8 mouse cellular contexts compared by ENCODE assay signal in genomic region chr16:30736662-30737326, GRCm38 (mm10).
DNase-seq lines count a peak whose midpoint lies in the region; ATAC-seq lines count a peak whose summit lies in the region.

No protein-coding gene starts in this region.

- no peak overlapping the region for H3K4me3 ChIP-seq in hindbrain, embryonic 16.5 days (ENCODE audit: low read length)

- H3K27ac ChIP-seq in hindbrain, embryonic 16.5 days (ENCODE audit: low read depth, low read length): peak overlapping the region; percentile 39; the same call in 1 of the 2 replicates

- no peak for DNase-seq in frontal cortex, postnatal 25 days (ENCODE audit: low spot score in 2 of 2)
- peak; percentile 17 for DNase-seq in right cerebral cortex, adult 2 months (ENCODE audit: low spot score in 2 of 2)
- no peak for DNase-seq in right cerebral cortex, postnatal 14 days
- peak; percentile 48 for DNase-seq in telencephalon, adult 2 months (ENCODE audit: low read depth, low spot score)
- no peak for DNase-seq in embryo, embryonic 9.5 days (ENCODE audit: extremely low spot score)
- DNase-seq in layer of hippocampus, postnatal 10 days (ENCODE audit: low spot score in 2 of 2): no peak

- H3K9ac ChIP-seq in hindbrain, embryonic 16.5 days (ENCODE audit: low read depth, low read length): no peak overlapping the region

- H3K4me2 ChIP-seq in hindbrain, embryonic 16.5 days (ENCODE audit: low read length): no peak overlapping the region

- H3K9me3 ChIP-seq in hindbrain, embryonic 16.5 days (ENCODE audit: control insufficient read depth, low read length): no peaks in the 10 kb centered on the region

- peaks cover 7% of the 10 kb centered on the region; the same call in 1 of the 2 replicates for H3K4me1 ChIP-seq in hindbrain, embryonic 16.5 days (ENCODE audit: control insufficient read depth, insufficient read depth, low read depth, low read length)

- ATAC-seq in frontal cortex, adult (ENCODE audit: low TSS enrichment): 0 out of 2 replicates have a peak, but pooled peaks have one; percentile 16
- 0 out of 2 replicates have a peak, but pooled peaks have one; percentile 48 for ATAC-seq in hindbrain, embryonic 16.5 days

- H3K36me3 ChIP-seq in hindbrain, embryonic 16.5 days (ENCODE audit: control insufficient read depth, insufficient read depth, low read length): no peaks in the 10 kb centered on the region

- WGBS in hindbrain, embryonic 16.5 days: 54% methylated on average over 17 of the region's 17 CpGs

- no peaks in the 10 kb centered on the region for H3K27me3 ChIP-seq in hindbrain, embryonic 16.5 days (replicated peaks; ENCODE audit: control insufficient read depth, insufficient read depth, low read length)

Comparison
In these comparisons a context has a peak if more than half of its experiments do, and no peak if none do; other contexts are left out.
1. DNase-seq: peak in right cerebral cortex, adult 2 months (2 of 2) and telencephalon, adult 2 months (single experiment); none in frontal cortex, postnatal 25 days (0 of 2), right cerebral cortex, postnatal 14 days (single experiment), embryo, embryonic 9.5 days (single experiment) and layer of hippocampus, postnatal 10 days (0 of 2).